Mouse (Mus musculus): ENCODE results near the gene Kpna7. TPM values are rescaled to one million over a fixed set of nuclear protein-coding genes. Genes with fewer than 3 reads are reported as not detected.
"Not testable (repeated sequence)": the region's sequence is repeated elsewhere in the genome, so short reads cannot be mapped to it uniquely, and the experiment has no call there.

Gene Kpna7
- polyA plus RNA-seq, 1 experiment: not detected

GRCm38 (mm10) chr5:145075081-145075480 is 8.7 kb downstream of the Kpna7 start:
- H3K4me1 ChIP-seq (ENCODE audit: control insufficient read depth, insufficient read depth, low read length): no peaks in the 10 kb centered on the region
- H3K27ac ChIP-seq (ENCODE audit: insufficient read depth, low read length): no peak overlapping the region
- TF ChIP-seq POLR2A (IDR thresholded peaks at IDR 0.05; ENCODE audit: borderline replicate concordance, insufficient read depth, low read length): no peak
- TF ChIP-seq CTCF (IDR thresholded peaks at IDR 0.05; ENCODE audit: borderline replicate concordance, insufficient read depth, low read depth, low read length): no peak
- WGBS: 59% methylated on average over 3 of the region's 3 CpGs
- no peak for DNase-seq
- no peak overlapping the region for H3K4me3 ChIP-seq (replicated peaks; ENCODE audit: insufficient read depth, low read depth, low read length)
- H3K27me3 ChIP-seq (ENCODE audit: control insufficient read depth, insufficient read depth, low read length): no peaks in the 10 kb centered on the region

GRCm38 (mm10) chr5:145071342-145071741 is 12.5 kb downstream of the Kpna7 start:
- Histone ChIP-seq H3K27me3 (ENCODE audit: control insufficient read depth, insufficient read depth, low read length) (no peaks in the 10 kb centered on the region), H3K27ac (ENCODE audit: insufficient read depth, low read length) (no peak overlapping the region), H3K4me1 (ENCODE audit: control insufficient read depth, insufficient read depth, low read length) (no peaks in the 10 kb centered on the region), H3K4me3 (replicated peaks; ENCODE audit: insufficient read depth, low read depth, low read length) (no peak overlapping the region)
- TF ChIP-seq CTCF (IDR thresholded peaks at IDR 0.05; ENCODE audit: borderline replicate concordance, insufficient read depth, low read depth, low read length): no peak
- no peak for TF ChIP-seq POLR2A (IDR thresholded peaks at IDR 0.05; ENCODE audit: borderline replicate concordance, insufficient read depth, low read length)
- WGBS: 42% methylated on average over 6 of the region's 6 CpGs
- no peak for DNase-seq

- H3K4me3 ChIP-seq (replicated peaks; ENCODE audit: insufficient read depth, low read depth, low read length): no peak overlapping the region
- H3K27me3 ChIP-seq (ENCODE audit: control insufficient read depth, insufficient read depth, low read length): no peaks in the 10 kb centered on the region
- WGBS: 2% methylated on average over 5 of the region's 5 CpGs
These were observed 14.1 kb downstream of the Kpna7 start for GRCm38 (mm10) chr5:145069707-145070106.

GRCm38 (mm10) chr5:145068863-145069262 is 15.0 kb downstream of the Kpna7 start:
- Histone ChIP-seq H3K4me3 (replicated peaks; ENCODE audit: insufficient read depth, low read depth, low read length) (no peak overlapping the region), H3K27ac (ENCODE audit: insufficient read depth, low read length) (no peak overlapping the region), H3K4me1 (ENCODE audit: control insufficient read depth, insufficient read depth, low read length) (no peaks in the 10 kb centered on the region), H3K27me3 (ENCODE audit: control insufficient read depth, insufficient read depth, low read length) (no peaks in the 10 kb centered on the region)
- WGBS: 52% methylated on average over 3 of the region's 3 CpGs
- no peak for DNase-seq
- TF ChIP-seq CTCF (IDR thresholded peaks at IDR 0.05; ENCODE audit: borderline replicate concordance, insufficient read depth, low read depth, low read length): no peak
- TF ChIP-seq POLR2A (IDR thresholded peaks at IDR 0.05; ENCODE audit: borderline replicate concordance, insufficient read depth, low read length): no peak

More at GRCm38 (mm10) chr5:145069707-145070106, 14.1 kb downstream of the Kpna7 start:
- H3K4me1 ChIP-seq (ENCODE audit: control insufficient read depth, insufficient read depth, low read length): no peaks in the 10 kb centered on the region
- H3K27ac ChIP-seq (ENCODE audit: insufficient read depth, low read length): no peak overlapping the region
- DNase-seq: peak; percentile 51 to 64
- TF ChIP-seq POLR2A (IDR thresholded peaks at IDR 0.05; ENCODE audit: borderline replicate concordance, insufficient read depth, low read length): no peak
- TF ChIP-seq CTCF (IDR thresholded peaks at IDR 0.05; ENCODE audit: borderline replicate concordance, insufficient read depth, low read depth, low read length): peak; percentile 77

- no peak for DNase-seq
- Histone ChIP-seq H3K4me1 (ENCODE audit: control insufficient read depth, insufficient read depth, low read length) (no peaks in the 10 kb centered on the region), H3K27ac (ENCODE audit: insufficient read depth, low read length) (no peak overlapping the region), H3K27me3 (ENCODE audit: control insufficient read depth, insufficient read depth, low read length) (no peaks in the 10 kb centered on the region), H3K4me3 (replicated peaks; ENCODE audit: insufficient read depth, low read depth, low read length) (no peak overlapping the region)
- 94% methylated on average over 1 of the region's 1 CpGs for WGBS
- TF ChIP-seq CTCF (IDR thresholded peaks at IDR 0.05; ENCODE audit: borderline replicate concordance, insufficient read depth, low read depth, low read length): no peak
- no peak for TF ChIP-seq POLR2A (IDR thresholded peaks at IDR 0.05; ENCODE audit: borderline replicate concordance, insufficient read depth, low read length)
These were observed 19.0 kb downstream of the Kpna7 start for GRCm38 (mm10) chr5:145064765-145065340.

GRCm38 (mm10) chr5:145059524-145059923 is 24.3 kb downstream of the Kpna7 start:
- no peak overlapping the region for H3K27ac ChIP-seq (ENCODE audit: insufficient read depth, low read length)
- WGBS: 81% methylated on average over 2 of the region's 2 CpGs
- H3K4me3 ChIP-seq (replicated peaks; ENCODE audit: insufficient read depth, low read depth, low read length): no peak overlapping the region
- no peaks in the 10 kb centered on the region for H3K27me3 ChIP-seq (ENCODE audit: control insufficient read depth, insufficient read depth, low read length)
- H3K4me1 ChIP-seq (ENCODE audit: control insufficient read depth, insufficient read depth, low read length): no peaks in the 10 kb centered on the region
- no peak for TF ChIP-seq POLR2A (IDR thresholded peaks at IDR 0.05; ENCODE audit: borderline replicate concordance, insufficient read depth, low read length)
- no peak for TF ChIP-seq CTCF (IDR thresholded peaks at IDR 0.05; ENCODE audit: borderline replicate concordance, insufficient read depth, low read depth, low read length)
- no peak for DNase-seq

GRCm38 (mm10) chr5:145058722-145059121 is 25.1 kb downstream of the Kpna7 start:
- Histone ChIP-seq H3K27me3 (ENCODE audit: control insufficient read depth, insufficient read depth, low read length) (no peaks in the 10 kb centered on the region), H3K4me1 (ENCODE audit: control insufficient read depth, insufficient read depth, low read length) (no peaks in the 10 kb centered on the region), H3K27ac (ENCODE audit: insufficient read depth, low read length) (no peak overlapping the region), H3K4me3 (replicated peaks; ENCODE audit: insufficient read depth, low read depth, low read length) (no peak overlapping the region)
- WGBS: 86% methylated on average over 7 of the region's 7 CpGs
- TF ChIP-seq CTCF (IDR thresholded peaks at IDR 0.05; ENCODE audit: borderline replicate concordance, insufficient read depth, low read depth, low read length) (no peak), POLR2A (IDR thresholded peaks at IDR 0.05; ENCODE audit: borderline replicate concordance, insufficient read depth, low read length) (no peak)
- DNase-seq: no peak

- Histone ChIP-seq H3K4me1 (ENCODE audit: control insufficient read depth, insufficient read depth, low read length) (no peaks in the 10 kb centered on the region), H3K4me3 (replicated peaks; ENCODE audit: insufficient read depth, low read depth, low read length) (no peak overlapping the region), H3K27me3 (ENCODE audit: control insufficient read depth, insufficient read depth, low read length) (no peaks in the 10 kb centered on the region), H3K27ac (ENCODE audit: insufficient read depth, low read length) (no peak overlapping the region)
- WGBS: 84% methylated on average over 8 of the region's 8 CpGs
- no peak for TF ChIP-seq POLR2A (IDR thresholded peaks at IDR 0.05; ENCODE audit: borderline replicate concordance, insufficient read depth, low read length)
- TF ChIP-seq CTCF (IDR thresholded peaks at IDR 0.05; ENCODE audit: borderline replicate concordance, insufficient read depth, low read depth, low read length): no peak
- DNase-seq: no peak
These were observed 25.9 kb downstream of the Kpna7 start for GRCm38 (mm10) chr5:145057907-145058306.

- WGBS: 82% methylated on average over 3 of the region's 3 CpGs
- H3K27me3 ChIP-seq (ENCODE audit: control insufficient read depth, insufficient read depth, low read length); H3K4me3 ChIP-seq (replicated peaks; ENCODE audit: insufficient read depth, low read depth, low read length); DNase-seq; H3K4me1 ChIP-seq (ENCODE audit: control insufficient read depth, insufficient read depth, low read length); H3K27ac ChIP-seq (ENCODE audit: insufficient read depth, low read length): not testable (repeated sequence)
These were observed 29.6 kb downstream of the Kpna7 start for GRCm38 (mm10) chr5:145054187-145054586.

GRCm38 (mm10) chr5:145042690-145043089 is 41.1 kb downstream of the Kpna7 start, which contains the start of gene 1700018F24Rik:
Gene 1700018F24Rik (plus strand): TSS chr5:145042990.
- 83% methylated on average over 3 of the region's 3 CpGs for WGBS
- H3K4me1 ChIP-seq (ENCODE audit: control insufficient read depth, insufficient read depth, low read length); H3K4me3 ChIP-seq (replicated peaks; ENCODE audit: insufficient read depth, low read depth, low read length); DNase-seq; H3K27me3 ChIP-seq (ENCODE audit: control insufficient read depth, insufficient read depth, low read length); H3K27ac ChIP-seq (ENCODE audit: insufficient read depth, low read length): not testable (repeated sequence)
